Mouse (Mus musculus) brain, embryonic 14.5 days (tissue): Measurements from ENCODE around the gene Ctsd.

Experiments used
- CTCF ChIP-seq: fragments of 200-500 bp; IDR thresholded peaks from 2 replicates; pipeline ENCODE4 v1.5.1; 2012; ENCODE audit warnings: inconsistent platforms, mild to moderate bottlenecking, moderate library complexity, borderline replicate concordance; ENCODE audit not compliant: insufficient read depth, insufficient read length; ENCODE audit errors: extremely low read depth
- POLR2A ChIP-seq: fragments of 200-500 bp; IDR thresholded peaks from 2 replicates; pipeline ENCODE4 v1.6.1; 2012; ENCODE audit warnings: mild to moderate bottlenecking, inconsistent platforms, borderline replicate concordance; ENCODE audit not compliant: poor library complexity, insufficient read depth, insufficient read length, severe bottlenecking; ENCODE audit errors: extremely low read depth

DNA sequence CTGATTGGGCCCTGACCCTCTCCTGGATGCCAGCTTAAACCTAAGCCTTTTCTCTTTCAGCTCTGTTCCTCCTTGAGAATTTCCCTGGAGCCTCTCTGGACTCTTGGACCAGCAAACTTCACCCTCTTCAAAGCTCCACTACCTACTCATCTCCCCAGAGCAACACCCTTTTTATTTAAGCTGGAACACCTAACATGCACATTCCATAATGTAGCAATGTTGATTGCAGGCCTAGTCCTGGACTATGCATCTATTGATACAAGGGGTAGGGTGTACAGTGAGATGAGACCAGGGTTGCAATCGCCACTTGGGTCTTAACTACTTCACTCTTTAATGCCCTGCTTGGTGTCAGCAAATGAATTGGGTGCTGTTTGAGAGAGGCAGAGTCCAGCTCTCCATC is 360 bp upstream of the Ctsd start:
- TF ChIP-seq POLR2A (no peak), CTCF (no peak)
